Mouse (Mus musculus) urinary bladder, postnatal 14 days (tissue): ENCODE results near the gene Tor3a.

Source experiments
- DNase-seq: peaks from one replicate; pipeline ENCODE4 v3.0.0; 2021; ENCODE audit warnings: low spot score

The Tor3a gene

GRCm38 (mm10) chr1:156674195-156675000, at the start of gene Tor3a:
TSS of gene Tor3a (minus strand) at chr1:156674356.
- peak; percentile 82 for DNase-seq

DNA sequence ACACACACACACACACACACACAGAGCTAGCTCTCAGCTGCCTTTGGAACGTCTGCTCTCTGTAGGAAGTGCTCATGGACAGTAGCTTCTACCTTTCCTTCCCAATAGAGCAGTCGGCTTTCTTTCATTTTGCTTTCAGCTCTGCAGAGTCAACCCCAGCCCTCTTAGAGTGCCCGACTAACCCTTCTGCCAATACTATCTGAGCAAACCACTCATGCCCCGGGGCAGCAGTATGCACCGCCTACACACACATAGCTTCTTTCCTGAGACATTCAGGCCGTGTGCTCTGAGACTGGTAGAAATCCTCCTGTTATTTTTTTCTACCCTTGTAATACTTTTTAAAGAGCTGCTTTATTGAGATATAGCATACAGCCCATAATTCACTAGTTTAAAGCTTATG, 47.9 kb upstream of the Tor3a start:
- no peak for DNase-seq

DNA sequence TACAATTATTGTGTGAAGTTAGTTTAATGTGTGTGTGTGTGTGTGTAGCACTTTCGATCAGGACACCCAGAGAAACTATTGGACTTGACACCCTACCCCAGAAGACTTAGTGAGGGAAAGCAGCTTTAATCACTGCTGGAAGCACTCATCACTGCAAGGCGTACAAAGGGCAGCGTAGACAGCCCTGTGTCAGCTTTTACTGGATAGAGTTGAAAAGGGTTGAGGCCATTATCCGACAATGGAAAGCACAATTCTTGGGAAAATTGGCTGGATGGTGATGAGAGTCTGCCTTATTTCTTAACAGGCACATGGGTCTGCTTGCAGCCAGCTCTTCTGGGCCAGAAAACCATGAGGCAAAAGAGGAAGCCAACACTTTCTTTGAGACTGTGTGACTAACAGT, 45.9 kb upstream of the Tor3a start:
- no peak for DNase-seq

DNA sequence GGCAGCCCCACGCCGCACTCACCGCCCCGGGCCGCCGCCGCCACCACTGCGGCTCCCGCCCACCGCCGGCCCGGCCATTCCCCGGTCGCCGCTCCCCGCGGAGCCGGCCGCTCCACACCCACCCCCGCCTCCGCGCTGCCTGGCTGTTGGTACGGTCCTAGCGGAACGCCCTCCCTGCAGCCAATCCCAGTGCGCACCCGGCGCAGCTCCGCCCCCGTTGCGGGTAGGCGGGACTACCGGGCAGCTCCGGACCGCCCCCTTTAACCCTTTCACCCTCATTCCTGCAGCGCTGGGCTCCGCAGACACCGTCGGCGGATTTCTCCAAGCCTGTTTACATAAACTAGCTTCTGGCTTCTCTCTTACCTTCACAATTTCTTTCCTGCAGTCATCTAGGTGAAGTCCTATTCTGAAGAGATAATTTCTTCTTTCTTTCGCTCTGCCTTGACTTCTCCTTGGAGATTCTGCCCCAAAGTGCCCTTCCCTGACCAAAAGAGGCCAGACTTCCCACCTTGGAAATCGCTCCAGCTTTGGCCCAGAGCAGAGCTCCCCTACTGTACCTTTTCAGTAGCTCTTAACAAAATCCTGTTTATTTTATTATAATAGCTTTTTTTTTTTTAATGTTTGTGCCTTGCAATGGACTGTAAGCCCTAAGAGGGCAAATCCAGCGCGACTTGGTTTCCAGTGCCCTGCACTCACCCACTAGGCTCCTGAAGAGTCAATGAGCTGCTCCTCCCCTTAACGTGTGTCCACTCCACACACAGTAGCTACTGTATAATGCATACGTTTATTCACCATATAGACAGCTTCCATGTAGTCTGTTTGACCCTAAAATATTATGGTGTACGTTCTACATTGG, 45.0 kb upstream of the Tor3a start, which contains the start of gene Fam20b:
Gene Fam20b, minus strand, starts transcription at position 137 of the 856 bp plus-strand sequence.
- peak; percentile 97 for DNase-seq

GRCm38 (mm10) chr1:156718286-156718949, 44.3 kb upstream of the Tor3a start:
- DNase-seq: peak; percentile 53

- peak; percentile 9 for DNase-seq
Observed at GRCm38 (mm10) chr1:156717751-156718285, 43.7 kb upstream of the Tor3a start.

DNA sequence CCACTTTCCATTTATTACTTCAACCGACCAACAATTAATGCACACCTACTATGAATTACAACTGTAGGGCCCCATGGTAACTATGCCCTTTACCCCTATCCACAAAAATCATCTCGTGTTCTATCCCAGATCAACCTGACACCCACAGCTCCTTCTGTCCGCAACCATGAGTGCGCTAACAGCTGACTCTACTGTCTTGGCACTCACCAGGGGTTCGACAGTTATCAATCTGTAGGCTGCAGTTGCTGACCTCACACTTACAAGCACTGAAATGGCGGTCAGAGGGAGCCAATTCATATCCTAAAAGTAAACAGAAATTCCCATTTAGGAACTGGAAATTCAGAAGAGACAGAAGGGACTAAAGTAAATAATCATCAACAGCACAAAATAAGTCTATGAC, 42.5 kb upstream of the Tor3a start:
- DNase-seq: no peak

DNA sequence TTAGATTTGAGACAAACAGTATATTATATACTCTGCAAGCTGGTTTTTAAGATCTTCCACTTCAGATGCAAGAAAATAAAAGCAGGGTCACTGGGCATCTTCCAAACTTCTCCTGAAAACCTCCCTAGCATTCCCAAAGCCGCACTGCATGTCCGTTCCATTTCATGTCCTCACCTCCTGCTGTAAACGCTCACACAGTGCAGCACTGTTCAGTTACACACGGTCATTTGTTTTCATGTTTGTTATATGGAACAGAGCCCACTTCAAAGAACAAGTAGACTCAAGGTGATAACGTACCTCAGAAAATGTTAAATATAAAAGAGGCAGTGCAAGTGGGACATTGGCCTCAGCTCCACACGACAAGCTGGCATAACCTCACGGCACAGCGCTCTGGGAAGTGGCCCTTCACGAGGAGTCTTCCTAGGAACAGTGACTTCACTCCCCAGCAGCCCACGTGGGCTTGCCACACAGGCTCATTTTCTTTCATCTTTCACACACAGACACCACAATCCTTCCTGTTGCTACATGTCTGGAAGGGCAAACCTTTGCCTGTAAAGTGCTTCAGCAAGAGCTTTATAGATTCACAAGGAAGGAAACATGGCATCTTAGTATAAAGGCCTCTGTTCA, 36.4 kb upstream of the Tor3a start:
- DNase-seq: peak; percentile 28

DNA sequence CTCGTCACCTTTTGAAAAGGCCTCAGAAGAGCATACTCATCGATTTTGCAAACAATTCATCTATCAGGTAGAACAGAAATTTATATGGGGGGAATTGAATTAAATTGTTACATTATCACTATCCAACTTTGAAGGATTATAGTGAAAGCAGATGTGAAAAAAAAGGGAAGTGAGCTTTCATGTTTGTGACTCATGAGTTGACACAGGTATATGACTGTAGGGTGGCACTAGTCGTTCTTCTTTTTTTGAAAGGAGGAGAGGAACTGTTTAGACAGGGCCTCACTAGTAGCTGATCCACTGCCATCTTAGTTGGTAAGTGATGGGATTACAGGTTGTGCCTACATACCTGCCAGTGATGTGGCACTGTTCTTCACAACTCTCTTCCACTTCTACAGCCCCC, 34.5 kb upstream of the Tor3a start:
- no peak for DNase-seq

GRCm38 (mm10) chr1:156705696-156706285, 31.6 kb upstream of the Tor3a start:
- DNase-seq: no peak

- no peak for DNase-seq
Observed at GRCm38 (mm10) chr1:156703444-156703843, 29.3 kb upstream of the Tor3a start.

GRCm38 (mm10) chr1:156702151-156702550, 28.0 kb upstream of the Tor3a start:
- no peak for DNase-seq

DNA sequence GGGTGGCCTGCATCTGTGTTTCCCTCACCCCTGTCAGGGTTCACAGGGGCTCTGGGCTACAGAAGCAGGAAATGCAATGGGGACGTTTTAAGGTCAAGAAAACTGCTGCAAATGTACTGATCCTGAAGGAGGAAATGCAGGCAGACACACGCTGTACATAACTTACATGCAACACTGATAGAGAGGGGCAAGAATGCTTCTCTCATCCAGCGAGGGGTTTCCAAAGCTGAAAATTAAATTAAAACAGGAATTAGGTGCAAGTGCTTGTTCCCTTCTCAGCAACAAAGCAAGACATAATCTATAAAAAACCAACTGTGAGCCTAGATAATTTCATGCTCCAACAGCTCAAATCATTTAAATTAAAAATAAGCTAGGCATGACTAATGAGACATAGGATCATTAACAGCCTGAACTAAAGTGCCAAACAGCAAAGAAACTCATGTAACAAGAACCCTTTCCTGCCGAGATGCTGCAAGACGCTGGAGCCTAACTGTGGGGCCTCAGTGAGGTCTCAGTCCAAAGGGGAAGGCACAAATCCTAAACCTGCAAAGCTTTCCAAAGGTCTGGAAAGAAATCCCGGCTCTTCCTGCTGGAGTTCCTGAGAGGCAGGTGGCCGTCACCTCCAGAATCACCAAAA, 12.0 kb upstream of the Tor3a start:
- DNase-seq: no peak

DNA sequence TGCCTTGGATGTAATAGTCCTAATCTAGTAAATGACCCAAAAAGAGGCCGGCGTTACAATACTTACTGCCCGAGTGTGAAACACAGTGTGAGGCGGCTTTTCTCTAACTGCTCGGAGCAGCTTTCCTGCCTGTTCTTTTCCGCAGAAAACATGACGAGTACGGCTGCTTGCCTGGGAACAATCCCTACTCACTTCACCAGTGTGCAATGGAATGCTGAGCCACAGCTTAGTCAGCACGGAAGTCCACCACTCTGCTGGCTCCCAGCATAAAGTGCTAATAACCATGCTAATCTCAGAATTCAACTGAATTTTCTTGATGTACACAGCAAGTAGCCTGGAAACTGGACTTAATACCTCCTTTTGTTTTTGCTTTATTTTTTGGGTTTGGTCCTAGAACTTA, 5.4 kb upstream of the Tor3a start:
- DNase-seq: no peak

DNA sequence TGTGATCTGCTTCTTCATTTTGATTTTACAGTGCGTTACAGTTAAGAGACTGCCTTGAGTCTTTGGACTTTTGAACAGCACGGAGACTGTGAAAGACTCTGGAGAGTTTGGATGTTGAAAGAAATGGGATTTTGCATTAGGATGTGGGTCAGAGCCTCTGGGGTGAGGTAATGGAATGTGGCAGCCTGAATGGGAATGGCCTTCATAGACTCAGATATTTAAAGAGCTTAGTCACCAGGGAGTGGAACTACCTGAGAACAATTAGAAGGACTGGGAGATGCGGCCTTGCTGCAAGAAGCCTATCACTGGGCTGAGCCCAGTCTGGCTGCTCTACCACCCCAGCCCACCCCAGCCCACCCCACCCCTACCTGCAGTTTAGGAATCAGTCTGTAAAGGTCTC, 3.1 kb upstream of the Tor3a start:
- DNase-seq: no peak

DNA sequence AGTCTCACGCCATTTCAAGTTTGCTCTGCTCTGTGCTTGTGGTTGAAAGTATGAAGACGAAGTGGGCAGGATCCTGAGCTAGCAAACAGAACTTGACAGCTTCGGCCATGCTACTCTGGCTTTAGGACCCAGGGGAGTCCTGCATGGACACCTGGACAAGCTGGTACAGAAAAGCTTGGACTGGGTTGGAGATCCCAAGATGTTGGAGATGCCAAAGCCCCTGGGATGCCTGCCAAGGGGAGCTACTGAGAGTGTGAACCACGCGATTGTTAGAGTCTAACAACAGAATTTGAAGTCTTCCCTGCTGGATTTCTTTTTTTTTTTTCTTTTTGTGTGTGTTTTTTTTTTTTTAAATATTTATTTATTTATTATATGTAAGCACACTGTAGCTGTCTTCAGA, 2.4 kb upstream of the Tor3a start:
- DNase-seq: no peak

GRCm38 (mm10) chr1:156676171-156676570, 2.0 kb upstream of the Tor3a start:
- peak; percentile 60 for DNase-seq

DNA sequence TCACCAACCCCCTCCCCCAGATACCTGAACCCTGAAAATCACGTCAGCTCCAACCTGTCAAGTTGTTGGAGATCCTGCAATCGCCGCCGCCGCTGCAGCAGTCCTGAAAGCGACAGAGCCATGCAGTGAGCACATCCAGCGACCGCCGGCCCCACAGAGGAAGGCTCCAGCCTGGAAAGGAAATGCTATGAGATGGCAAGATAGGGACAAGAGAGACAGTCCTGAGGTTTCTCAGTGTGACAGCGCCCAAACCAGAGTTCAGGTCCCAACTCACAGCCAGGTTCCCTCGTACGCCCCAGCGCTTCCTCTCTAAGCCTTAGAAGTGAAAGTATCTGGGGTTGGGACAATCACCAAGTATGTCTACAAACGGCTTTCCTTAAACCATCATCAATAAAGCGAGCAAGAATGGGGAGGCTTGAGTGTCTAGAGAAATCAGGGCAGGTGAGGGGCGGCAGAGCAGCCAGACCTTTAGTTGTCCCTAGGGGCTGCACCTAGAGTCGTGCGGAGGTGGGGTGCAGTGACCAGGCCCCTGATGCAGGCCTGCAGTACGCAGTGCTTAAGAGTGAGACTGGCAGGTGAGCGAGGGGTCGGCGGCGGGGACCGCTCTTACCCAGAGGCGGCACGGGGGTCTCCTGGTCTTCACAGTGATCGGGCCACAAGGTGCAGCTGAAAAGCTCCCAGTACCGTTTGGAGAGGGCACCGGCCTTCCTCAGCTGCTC, 521 bp downstream of the Tor3a start:
- no peak for DNase-seq

DNA sequence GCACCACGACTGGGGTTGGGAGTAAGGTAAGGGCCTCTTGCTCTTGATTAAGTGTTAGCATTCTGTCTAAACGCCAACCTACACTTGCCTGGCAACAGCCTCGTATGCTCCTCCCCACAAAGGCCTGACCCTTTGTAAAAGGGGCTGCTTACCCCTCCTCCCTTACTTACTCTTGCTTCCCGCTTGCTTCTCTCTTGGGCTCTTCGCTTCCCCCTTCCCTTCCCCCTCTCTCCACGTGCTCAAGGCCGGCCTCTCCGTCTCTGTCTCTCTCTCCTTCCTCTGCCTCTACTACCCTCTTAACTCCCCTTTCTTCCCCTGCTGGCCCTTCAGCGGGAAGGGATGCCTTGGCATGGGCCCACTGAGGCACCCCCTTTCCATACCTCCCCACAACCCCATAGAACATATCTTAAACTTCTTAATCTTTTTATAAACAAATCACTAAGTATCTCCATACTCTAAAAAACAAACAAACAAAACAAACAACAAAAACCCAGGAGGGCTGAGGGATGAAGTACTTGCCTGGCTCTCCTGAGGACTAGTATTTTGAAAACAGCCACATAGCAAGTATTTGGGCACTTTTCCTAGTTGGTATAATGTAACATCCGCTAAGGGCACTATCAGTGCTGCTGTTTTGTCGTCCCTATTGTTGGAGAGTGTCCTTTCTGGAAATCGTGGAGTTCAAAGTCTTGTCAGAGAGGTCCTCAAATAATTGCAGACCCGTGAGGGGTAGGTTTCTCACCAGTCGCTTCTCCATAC, 1.3 kb downstream of the Tor3a start:
- DNase-seq: no peak

- DNase-seq: no peak
Observed at GRCm38 (mm10) chr1:156671921-156672320, 2.2 kb downstream of the Tor3a start.
